Mouse (Mus musculus): ENCODE results near the gene Natd1.

DNA sequence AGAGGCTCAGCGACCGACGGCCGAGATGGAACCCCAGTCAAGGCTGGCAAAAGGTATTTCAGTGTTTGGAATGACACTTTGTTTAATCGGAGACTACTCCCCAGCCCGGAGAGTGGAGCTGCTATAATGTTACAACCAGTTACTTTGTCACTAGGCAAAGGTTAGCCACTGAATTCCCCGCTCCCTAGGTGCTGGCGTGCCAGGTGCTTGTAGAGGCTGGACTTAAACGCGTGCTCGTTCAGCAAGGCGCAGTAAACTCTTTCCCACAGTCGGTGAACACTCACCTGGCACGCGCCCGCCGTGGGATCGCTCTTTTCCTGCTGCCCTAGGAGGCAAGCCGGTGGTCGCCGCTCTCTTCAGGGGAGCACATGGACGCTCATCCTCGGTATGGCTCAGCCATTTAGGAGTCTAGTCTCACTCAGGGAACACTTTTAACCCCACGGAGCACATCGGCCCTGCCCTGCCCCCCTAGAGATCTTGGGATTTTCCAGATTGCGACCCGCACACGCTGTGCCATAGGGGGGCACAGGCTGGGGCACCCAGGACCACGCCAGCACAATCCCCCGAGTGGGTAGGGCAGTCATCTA, 16.8 kb upstream of the Natd1 start:
- no peak for TF ChIP-seq POLR2A (IDR thresholded peaks at IDR 0.05; ENCODE audit: extremely low read depth, insufficient read depth, low read length)
- TF ChIP-seq CTCF (IDR thresholded peaks at IDR 0.05; ENCODE audit: low read depth, low read length): no peak

Measured in liver, adult 2 months (tissue).